ENCODE assay signal across 8 mouse cellular contexts in the genomic region with DNA sequence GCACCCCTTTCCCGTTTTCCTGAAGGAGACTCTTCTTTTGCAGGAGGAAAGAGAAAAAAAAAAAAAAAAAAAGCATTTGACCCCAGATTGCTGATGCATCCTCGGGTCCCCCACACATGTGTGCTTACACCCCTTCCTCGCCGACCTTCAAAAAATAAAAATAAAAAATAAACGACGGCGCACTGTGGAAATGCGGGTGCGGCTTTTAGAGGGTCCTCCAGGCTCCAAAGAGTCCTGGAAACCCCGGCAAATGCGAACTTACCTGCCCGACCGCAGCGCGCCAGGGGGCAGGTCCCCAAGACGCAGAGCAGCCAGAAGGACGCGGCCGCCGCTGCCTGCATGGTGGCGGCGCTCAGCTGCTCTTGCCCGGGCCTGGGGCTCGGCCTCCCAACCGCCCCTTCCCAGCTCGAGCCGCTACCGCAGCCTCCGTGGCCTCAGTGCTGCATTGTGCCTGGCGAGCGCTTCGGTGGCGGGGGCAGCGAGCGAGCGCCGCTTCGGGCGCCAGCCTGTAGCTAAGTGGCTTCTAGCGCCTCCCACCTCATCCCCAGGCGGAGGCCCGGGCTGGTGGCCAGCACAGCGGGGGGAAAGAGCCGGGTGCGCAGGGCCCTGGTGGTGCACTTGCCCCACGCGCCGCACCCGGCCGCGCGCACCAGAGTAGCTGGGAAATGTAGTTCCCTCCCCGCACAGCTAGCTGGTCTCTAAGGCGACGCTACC. TPM values are rescaled to one million over a fixed set of nuclear protein-coding genes. Genes with fewer than 3 reads are reported as not detected.
DNase-seq lines count a peak whose midpoint lies in the region; ATAC-seq and TF ChIP-seq lines count a peak whose summit lies in the region.

A gene (minus strand): TSS at position 547 of the 714 bp plus-strand sequence.

- no peak for TF ChIP-seq CTCF in liver, postnatal 0 days (IDR thresholded peaks at IDR 0.05; ENCODE audit: low read depth)

- 1% methylated on average over 55 of the region's 55 CpGs for WGBS in liver, postnatal 0 days (ENCODE audit: insufficient replicate concordance)
- 2% methylated on average over 55 of the region's 55 CpGs for WGBS in neural tube, embryonic 15.5 days

- peak; percentile 99 for ATAC-seq in hematopoietic stem cell, adult 5-6 weeks (replicated peaks in 1 of 2; ENCODE audit: insufficient read depth in 1 of 2, low FRiP score in 2 of 2, low TSS enrichment in 1 of 2, low read depth in 1 of 2, poor library complexity in 2 of 2, severe bottlenecking in 2 of 2)
- ATAC-seq in liver, postnatal 0 days = no peak
- ATAC-seq in neural tube, embryonic 15.5 days (ENCODE audit: low FRiP score) = peak; percentile 95

- 0 out of 2 replicates have a peak within 1 kb of the TSS, but pooled peaks have one; percentile 21 for H3K9ac ChIP-seq in liver, postnatal 0 days (replicated peaks)
- peak within 1 kb of the TSS; percentile 89 for H3K9ac ChIP-seq in neural tube, embryonic 15.5 days (replicated peaks)

- no peaks in the 10 kb centered on the region for H3K9me3 ChIP-seq in liver, postnatal 0 days (ENCODE audit: low read length)
- no peaks in the 10 kb centered on the region for H3K9me3 ChIP-seq in neural tube, embryonic 15.5 days (replicated peaks)

- no peaks in the 10 kb centered on the region for H3K36me3 ChIP-seq in liver, postnatal 0 days (replicated peaks; ENCODE audit: insufficient read depth, low read length)
- no peaks in the 10 kb centered on the region for H3K36me3 ChIP-seq in neural tube, embryonic 15.5 days

- H3K4me3 ChIP-seq in liver, postnatal 0 days (ENCODE audit: low read depth, low read length) = peak within 1 kb of the TSS; percentile 45
- peak within 1 kb of the TSS; percentile 75 for H3K4me3 ChIP-seq in neural tube, embryonic 15.5 days (replicated peaks)

- peak; percentile 54 for DNase-seq in MN1 (ENCODE audit: low spot score)
- peak; percentile 97 for DNase-seq in cerebellum, adult 9-11 months
- peak; percentile 89 to 91 for DNase-seq in frontal cortex, postnatal 10 days (ENCODE audit: low spot score in 2 of 2)
- peak; percentile 92 for DNase-seq in layer of hippocampus, adult 8-10 months (ENCODE audit: low spot score in 2 of 2)
- peak; percentile 42 for DNase-seq in liver, postnatal 0 days
- peak; percentile 23 for DNase-seq in urinary bladder, postnatal 10 days (ENCODE audit: low spot score)

- H3K4me2 ChIP-seq in liver, postnatal 0 days (ENCODE audit: low read depth, low read length) = peak within 1 kb of the TSS; percentile 76
- H3K4me2 ChIP-seq in neural tube, embryonic 15.5 days = peak within 1 kb of the TSS; percentile 64

- no peak for TF ChIP-seq EP300 in liver, postnatal 0 days (IDR thresholded peaks at IDR 0.05; ENCODE audit: low read depth)

- H3K27me3 ChIP-seq in liver, postnatal 0 days (ENCODE audit: insufficient read depth, low read length) = peaks cover 19% of the 10 kb centered on the region
- no peaks in the 10 kb centered on the region for H3K27me3 ChIP-seq in neural tube, embryonic 15.5 days (replicated peaks)

- H3K27ac ChIP-seq in liver, postnatal 0 days (ENCODE audit: low read depth) = no peak within 1 kb of the TSS
- peak within 1 kb of the TSS; percentile 92 for H3K27ac ChIP-seq in neural tube, embryonic 15.5 days (replicated peaks)

- H3K4me1 ChIP-seq in liver, postnatal 0 days (ENCODE audit: insufficient read depth) = no peaks in the 10 kb centered on the region; the same call in 1 of the 2 replicates
- peaks cover 17% of the 10 kb centered on the region for H3K4me1 ChIP-seq in neural tube, embryonic 15.5 days

RNA-seq across cellular contexts. Expression of the gene that starts here (rescaled TPM):
- total RNA-seq in hematopoietic stem cell, adult 5-6 weeks (2017) = 10.6 and 15.7 TPM in 2 replicates
- total RNA-seq in layer of hippocampus, adult 8-10 months (2022) = 100 to 1,000 TPM; 156 to 171 (median 164) TPM
- 0.15 and 0.33 TPM in 2 replicates for polyA plus RNA-seq in liver, postnatal 0 days (2015; fragmentation: Nextera tagmentation; extraction: Ambion mirVana)
- 39.1 and 42.3 TPM in 2 replicates for polyA plus RNA-seq in neural tube, embryonic 15.5 days (2015; fragmentation: Nextera tagmentation; extraction: Ambion mirVana)

Comparison
In these comparisons a context has a peak if more than half of its experiments do, and no peak if none do; other contexts are left out.
1. RNA of the gene that starts here (polyA plus RNA-seq): 39.1 to 42.3 TPM in neural tube, embryonic 15.5 days; 0.15 to 0.33 TPM in liver, postnatal 0 days; every median in the first group is over 10 times any median in the second.
2. Peak in DNase-seq, H3K4me3 ChIP-seq, H3K9ac ChIP-seq and H3K4me2 ChIP-seq in liver, postnatal 0 days; RNA of the gene not detected or under 1 TPM.
3. DNase-seq: peak in every context shown above with its lines; median percentile 97 in cerebellum, adult 9-11 months; 92 in layer of hippocampus, adult 8-10 months; 90 in frontal cortex, postnatal 10 days; 54 in MN1; 42 in liver, postnatal 0 days; 23 in urinary bladder, postnatal 10 days.